Mouse (Mus musculus) bone marrow macrophage, adult 2 months (primary cell): ENCODE data around the gene Ttc26.

Source experiments
- CTCF ChIP-seq: IDR thresholded peaks from 2 replicates; pipeline ENCODE4 v1.5.1; 2012; ENCODE audit warnings: low read depth, mild to moderate bottlenecking, low read length, moderate library complexity
- POLR2A ChIP-seq: IDR thresholded peaks from 2 replicates; pipeline ENCODE4 v1.6.1; 2012; ENCODE audit warnings: mild to moderate bottlenecking, low read depth, low read length, borderline replicate concordance

- TF ChIP-seq CTCF (no peak), POLR2A (no peak)
Measured at GRCm38 (mm10) chr6:38448295-38448694, 67.0 kb downstream of the Ttc26 start.
